Mouse (Mus musculus): ENCODE measurements at regions not wholly inside any gene's neighbourhood (a gene's known extent, or its start where the extent isn't known, plus 50 kb on each side); places are given as distances from the start of the nearest gene placed in this dataset.

- ATAC-seq (ENCODE audit: insufficient number of reproducible peaks, low FRiP score) = no peak
- Histone ChIP-seq H3K27ac (ENCODE audit: poor library complexity, severe bottlenecking) (no peak overlapping the region), H3K27me3 (replicated peaks) (peaks cover 67% of the 10 kb centered on the region), H3K9ac (no peak overlapping the region), H3K4me1 (replicated peaks) (peaks cover 10% of the 10 kb centered on the region), H3K36me3 (no peaks in the 10 kb centered on the region), H3K4me3 (no peak overlapping the region), H3K4me2 (no peak overlapping the region), H3K9me3 (replicated peaks) (0 out of 2 replicates have a peak, but pooled peaks cover 3% of the 10 kb centered on the region)
- WGBS = 81% methylated on average over 3 of the region's 3 CpGs
These were observed 215.9 kb upstream of the Runx1 start for GRCm38 (mm10) chr16:93041887-93042286.

DNA sequence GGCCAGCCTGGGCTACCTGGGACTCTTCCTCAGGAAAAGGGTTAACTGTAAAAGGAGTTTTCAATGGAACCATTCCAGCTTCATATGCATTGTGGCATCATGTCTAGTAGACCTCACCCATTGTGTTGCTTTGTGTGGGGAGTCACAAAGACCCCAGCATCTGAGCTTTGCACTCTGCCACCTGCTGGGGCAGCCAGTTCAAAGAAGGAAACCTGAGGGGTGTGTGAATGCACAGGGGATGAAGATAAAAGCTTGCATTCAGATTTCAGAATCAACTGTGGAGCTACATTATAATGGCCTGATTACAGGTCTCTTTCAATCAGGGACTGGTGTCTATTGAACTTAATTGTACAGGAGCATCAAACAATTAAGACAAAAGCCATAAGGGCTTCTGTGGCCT lies 215.4 kb upstream of the Runx1 start:
- no peak overlapping the region for H3K4me2 ChIP-seq
- no peak overlapping the region for H3K4me3 ChIP-seq
- H3K27ac ChIP-seq (ENCODE audit: poor library complexity, severe bottlenecking) = no peak overlapping the region
- ATAC-seq (ENCODE audit: insufficient number of reproducible peaks, low FRiP score) = no peak
- peaks cover 10% of the 10 kb centered on the region for H3K4me1 ChIP-seq (replicated peaks)
- H3K9me3 ChIP-seq (replicated peaks) = 0 out of 2 replicates have a peak, but pooled peaks cover 3% of the 10 kb centered on the region
- peaks cover 62% of the 10 kb centered on the region for H3K27me3 ChIP-seq (replicated peaks)
- H3K9ac ChIP-seq = no peak overlapping the region
- H3K36me3 ChIP-seq = no peaks in the 10 kb centered on the region

DNA sequence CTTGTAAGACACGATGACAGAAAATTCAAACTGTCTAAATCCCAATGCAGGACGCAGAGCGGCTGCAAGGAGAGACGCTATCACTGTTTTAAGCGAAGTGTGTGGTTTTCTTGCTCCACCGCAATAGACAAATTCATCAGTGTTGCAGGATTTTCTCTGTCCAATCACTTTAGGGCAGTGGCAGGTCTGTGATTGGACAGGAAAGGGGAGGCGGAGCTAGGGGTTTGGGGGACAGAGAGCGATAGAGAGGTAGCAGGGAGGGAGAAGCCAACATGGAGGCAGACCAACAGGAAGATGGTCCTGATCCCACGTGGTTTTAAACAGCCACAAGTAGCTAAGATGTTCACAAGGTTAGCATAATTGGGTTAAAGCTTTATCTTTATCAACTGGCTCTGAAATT lies 209.7 kb upstream of the Runx1 start:
- Histone ChIP-seq H3K9ac (no peak overlapping the region), H3K4me1 (replicated peaks) (no peaks in the 10 kb centered on the region), H3K36me3 (no peaks in the 10 kb centered on the region), H3K4me3 (no peak overlapping the region), H3K9me3 (replicated peaks) (peaks cover 6% of the 10 kb centered on the region; the same call in 1 of the 2 replicates), H3K4me2 (no peak overlapping the region), H3K27me3 (replicated peaks) (peaks cover 31% of the 10 kb centered on the region), H3K27ac (ENCODE audit: poor library complexity, severe bottlenecking) (no peak overlapping the region)
- ATAC-seq (ENCODE audit: insufficient number of reproducible peaks, low FRiP score) = no peak
- 86% methylated on average over 9 of the region's 9 CpGs for WGBS

DNA sequence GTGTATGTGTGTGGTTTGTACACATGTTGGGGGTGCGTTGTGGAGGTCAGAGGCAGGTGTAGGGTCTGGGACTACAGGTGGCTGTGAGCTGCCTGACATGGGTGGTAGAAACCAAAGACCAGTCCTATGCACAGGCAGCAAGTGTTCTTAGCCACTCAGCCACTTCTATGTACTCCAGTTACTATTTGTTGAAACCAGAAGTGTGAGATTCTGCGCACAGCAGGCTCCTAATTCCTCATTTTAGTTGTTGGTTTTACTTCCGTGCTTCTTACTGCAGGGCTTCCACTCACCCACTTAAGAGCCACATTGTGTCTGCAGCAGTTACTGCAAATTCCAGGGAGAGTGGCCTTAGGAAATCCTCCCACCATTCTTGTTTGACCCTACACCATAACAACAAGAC lies 208.0 kb upstream of the Runx1 start:
- WGBS = 76% methylated on average over 3 of the region's 3 CpGs

GRCm38 (mm10) chr16:93031624-93032023 lies 205.7 kb upstream of the Runx1 start:
- H3K4me2 ChIP-seq = no peak overlapping the region
- peaks cover 3% of the 10 kb centered on the region; the same call in 1 of the 2 replicates for H3K9me3 ChIP-seq (replicated peaks)
- H3K4me1 ChIP-seq (replicated peaks) = no peaks in the 10 kb centered on the region
- peaks cover 21% of the 10 kb centered on the region for H3K27me3 ChIP-seq (replicated peaks)
- no peak for ATAC-seq (ENCODE audit: insufficient number of reproducible peaks, low FRiP score)
- WGBS = 81% methylated on average over 5 of the region's 5 CpGs
- H3K4me3 ChIP-seq = no peak overlapping the region
- H3K36me3 ChIP-seq = no peaks in the 10 kb centered on the region
- no peak overlapping the region for H3K9ac ChIP-seq
- H3K27ac ChIP-seq (ENCODE audit: poor library complexity, severe bottlenecking) = no peak overlapping the region

More for the DNA sequence above, 208.0 kb upstream of the Runx1 start:
- H3K9ac ChIP-seq = no peak overlapping the region
- peaks cover 3% of the 10 kb centered on the region; the same call in 1 of the 2 replicates for H3K9me3 ChIP-seq (replicated peaks)
- H3K4me2 ChIP-seq = no peak overlapping the region
- no peak for ATAC-seq (ENCODE audit: insufficient number of reproducible peaks, low FRiP score)
- H3K27ac ChIP-seq (ENCODE audit: poor library complexity, severe bottlenecking) = no peak overlapping the region
- H3K4me3 ChIP-seq = no peak overlapping the region
- H3K36me3 ChIP-seq = no peaks in the 10 kb centered on the region
- H3K27me3 ChIP-seq (replicated peaks) = peaks cover 19% of the 10 kb centered on the region; the same call in 1 of the 2 replicates
- H3K4me1 ChIP-seq (replicated peaks) = no peaks in the 10 kb centered on the region

- H3K9me3 ChIP-seq (replicated peaks) = peaks cover 3% of the 10 kb centered on the region; the same call in 1 of the 2 replicates
- H3K4me1 ChIP-seq (replicated peaks) = no peaks in the 10 kb centered on the region
- no peak overlapping the region for H3K9ac ChIP-seq
- H3K4me3 ChIP-seq = no peak overlapping the region
- no peak for ATAC-seq (ENCODE audit: insufficient number of reproducible peaks, low FRiP score)
- peaks cover 21% of the 10 kb centered on the region for H3K27me3 ChIP-seq (replicated peaks)
- no peaks in the 10 kb centered on the region for H3K36me3 ChIP-seq
- no peak overlapping the region for H3K4me2 ChIP-seq
- no peak overlapping the region for H3K27ac ChIP-seq (ENCODE audit: poor library complexity, severe bottlenecking)
- 77% methylated on average over 7 of the region's 7 CpGs for WGBS
These were observed 202.7 kb upstream of the Runx1 start for GRCm38 (mm10) chr16:93028640-93029039.

- 81% methylated on average over 7 of the region's 7 CpGs for WGBS
- Histone ChIP-seq H3K4me1 (replicated peaks) (no peaks in the 10 kb centered on the region), H3K27ac (ENCODE audit: poor library complexity, severe bottlenecking) (no peak overlapping the region), H3K36me3 (no peaks in the 10 kb centered on the region), H3K4me3 (no peak overlapping the region), H3K27me3 (replicated peaks) (peaks cover 19% of the 10 kb centered on the region), H3K9ac (no peak overlapping the region), H3K9me3 (replicated peaks) (no peaks in the 10 kb centered on the region), H3K4me2 (no peak overlapping the region)
- ATAC-seq (ENCODE audit: insufficient number of reproducible peaks, low FRiP score) = no peak
These were observed 202.1 kb upstream of the Runx1 start for GRCm38 (mm10) chr16:93028016-93028415.

- Histone ChIP-seq H3K4me2 (no peak overlapping the region), H3K27ac (ENCODE audit: poor library complexity, severe bottlenecking) (no peak overlapping the region), H3K27me3 (replicated peaks) (peaks cover 25% of the 10 kb centered on the region), H3K36me3 (no peaks in the 10 kb centered on the region), H3K9me3 (replicated peaks) (no peaks in the 10 kb centered on the region), H3K4me3 (no peak overlapping the region), H3K4me1 (replicated peaks) (no peaks in the 10 kb centered on the region), H3K9ac (no peak overlapping the region)
- 51% methylated on average over 11 of the region's 11 CpGs for WGBS
- ATAC-seq (ENCODE audit: insufficient number of reproducible peaks, low FRiP score) = no peak
These were observed 200.2 kb upstream of the Runx1 start for GRCm38 (mm10) chr16:93026094-93026648.

GRCm38 (mm10) chr16:93019800-93020555 lies 194.0 kb upstream of the Runx1 start:
- Histone ChIP-seq H3K4me3 (no peak overlapping the region), H3K9me3 (replicated peaks) (no peaks in the 10 kb centered on the region), H3K4me2 (no peak overlapping the region), H3K27me3 (replicated peaks) (peaks cover 77% of the 10 kb centered on the region), H3K4me1 (replicated peaks) (no peaks in the 10 kb centered on the region), H3K9ac (no peak overlapping the region), H3K27ac (ENCODE audit: poor library complexity, severe bottlenecking) (no peak overlapping the region), H3K36me3 (no peaks in the 10 kb centered on the region)
- WGBS = 66% methylated on average over 7 of the region's 7 CpGs
- ATAC-seq (ENCODE audit: insufficient number of reproducible peaks, low FRiP score) = no peak

DNA sequence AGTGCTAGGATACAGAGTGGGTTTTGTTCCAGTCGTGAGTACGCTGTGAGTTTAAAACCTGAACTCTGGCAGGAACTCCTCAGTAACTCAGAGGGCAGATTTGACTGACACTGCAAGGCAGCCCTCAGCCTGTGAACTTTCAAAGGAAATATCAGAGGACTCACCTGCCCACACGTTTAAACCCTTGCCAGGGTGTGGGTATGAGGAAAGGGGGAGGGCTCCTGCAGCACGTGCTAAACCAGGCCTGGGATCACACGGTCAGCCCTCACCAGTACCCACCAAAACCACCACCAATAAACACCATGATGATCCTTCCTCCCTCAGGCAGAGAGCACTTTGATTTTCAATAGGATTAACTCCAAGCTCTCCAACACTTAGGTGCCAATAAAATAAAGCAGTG lies 192.8 kb upstream of the Runx1 start:
- 46% methylated on average over 5 of the region's 5 CpGs for WGBS
- Histone ChIP-seq H3K4me2 (no peak overlapping the region), H3K27me3 (replicated peaks) (peaks cover 89% of the 10 kb centered on the region)

DNA sequence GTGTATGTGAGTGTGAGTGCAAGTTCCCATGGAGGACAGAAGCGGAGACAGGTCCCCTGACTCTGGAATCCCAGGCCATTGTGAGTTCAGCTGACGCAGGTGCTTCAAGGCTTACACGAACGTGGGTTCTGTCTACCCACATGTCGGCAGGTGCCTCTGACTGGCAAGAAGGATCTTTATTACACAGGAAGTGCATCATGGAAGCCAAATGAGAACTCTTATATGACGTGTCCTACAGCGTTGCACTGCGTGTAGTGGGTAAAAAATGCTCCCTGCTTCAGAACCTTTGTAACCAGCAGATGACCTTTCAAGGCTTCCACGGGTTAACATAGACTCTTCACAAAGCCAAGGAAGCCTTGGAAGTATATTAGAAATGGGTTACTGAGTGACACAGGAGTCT lies 191.1 kb upstream of the Runx1 start:
- no peaks in the 10 kb centered on the region for H3K36me3 ChIP-seq
- no peak for ATAC-seq (ENCODE audit: insufficient number of reproducible peaks, low FRiP score)
- no peak overlapping the region for H3K4me2 ChIP-seq
- no peaks in the 10 kb centered on the region for H3K4me1 ChIP-seq (replicated peaks)
- 84% methylated on average over 9 of the region's 9 CpGs for WGBS
- no peak overlapping the region for H3K27ac ChIP-seq (ENCODE audit: poor library complexity, severe bottlenecking)
- H3K4me3 ChIP-seq = no peak overlapping the region
- no peak overlapping the region for H3K9ac ChIP-seq
- H3K9me3 ChIP-seq (replicated peaks) = no peaks in the 10 kb centered on the region
- peaks cover 94% of the 10 kb centered on the region for H3K27me3 ChIP-seq (replicated peaks)

More for the DNA sequence above, 192.8 kb upstream of the Runx1 start:
- Histone ChIP-seq H3K27ac (ENCODE audit: poor library complexity, severe bottlenecking) (no peak overlapping the region), H3K9me3 (replicated peaks) (no peaks in the 10 kb centered on the region), H3K36me3 (no peaks in the 10 kb centered on the region), H3K4me3 (no peak overlapping the region), H3K9ac (no peak overlapping the region), H3K4me1 (replicated peaks) (no peaks in the 10 kb centered on the region)
- ATAC-seq (ENCODE audit: insufficient number of reproducible peaks, low FRiP score) = no peak

Measured in heart, embryonic 12.5 days (tissue).